Mouse (Mus musculus): Measurements from ENCODE around the gene Spty2d1. TPM values are rescaled to one million over a fixed set of nuclear protein-coding genes. Genes with fewer than 3 reads are reported as not detected.

Spty2d1 gene
- polyA plus RNA-seq, 1 experiment from 2014 or later: 13.1 TPM

DNA sequence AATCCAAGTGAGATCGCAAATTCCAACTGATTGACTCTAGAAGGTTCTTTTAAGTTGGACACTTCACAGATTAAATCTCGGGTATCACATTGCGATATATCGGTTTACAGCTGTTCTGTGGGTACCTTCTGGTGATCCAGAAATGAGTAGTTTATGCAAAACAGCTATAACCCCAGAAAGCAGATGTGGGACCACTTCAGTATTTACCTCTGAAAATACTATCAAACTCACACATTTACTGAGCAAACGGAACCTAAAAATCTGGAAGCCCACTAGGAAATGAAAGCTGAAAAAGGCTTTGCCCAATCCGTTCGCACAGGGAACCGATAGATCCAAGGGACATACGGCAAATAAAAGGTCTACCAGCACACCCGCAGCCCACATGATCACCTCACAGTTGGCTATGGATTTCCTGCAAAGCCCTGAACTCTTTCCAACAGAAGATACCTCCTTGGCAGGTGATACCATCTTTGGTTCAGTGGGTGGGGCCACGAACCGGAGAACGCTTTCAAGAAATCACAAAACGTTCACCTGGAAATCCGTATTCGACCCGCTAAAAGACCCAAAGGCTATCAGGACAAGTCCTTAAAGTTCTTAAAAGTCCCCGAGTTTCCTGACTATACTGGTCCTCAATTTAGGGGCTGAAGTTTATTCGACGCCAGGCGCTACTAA, 966 bp downstream of the Spty2d1 start:
- H3K9ac ChIP-seq (replicated peaks; ENCODE audit: low read depth): peak overlapping the region; percentile 74
- TF ChIP-seq CTCF (IDR thresholded peaks at IDR 0.05): no peak
- TF ChIP-seq EP300 (IDR thresholded peaks at IDR 0.05): no peak
- no peaks in the 10 kb centered on the region for H3K9me3 ChIP-seq (ENCODE audit: low read length)
- H3K27me3 ChIP-seq (replicated peaks; ENCODE audit: insufficient read depth, low read length): no peaks in the 10 kb centered on the region
- peak overlapping the region; percentile 97 for H3K27ac ChIP-seq (ENCODE audit: low read length)
- peak overlapping the region; percentile 79 for H3K4me3 ChIP-seq (ENCODE audit: low read depth, low read length)
- peaks cover 11% of the 10 kb centered on the region; the same call in 1 of the 2 replicates for H3K4me1 ChIP-seq (ENCODE audit: insufficient read depth, low read depth, low read length)
- H3K36me3 ChIP-seq (ENCODE audit: insufficient read depth, low read length): no peaks in the 10 kb centered on the region
- ATAC-seq (no peak), DNase-seq (ENCODE audit: low spot score) (no peak)
- WGBS: 9% methylated on average over 21 of the region's 21 CpGs
- peak overlapping the region; percentile 75 for H3K4me2 ChIP-seq (replicated peaks; ENCODE audit: low read depth, low read length)

DNA sequence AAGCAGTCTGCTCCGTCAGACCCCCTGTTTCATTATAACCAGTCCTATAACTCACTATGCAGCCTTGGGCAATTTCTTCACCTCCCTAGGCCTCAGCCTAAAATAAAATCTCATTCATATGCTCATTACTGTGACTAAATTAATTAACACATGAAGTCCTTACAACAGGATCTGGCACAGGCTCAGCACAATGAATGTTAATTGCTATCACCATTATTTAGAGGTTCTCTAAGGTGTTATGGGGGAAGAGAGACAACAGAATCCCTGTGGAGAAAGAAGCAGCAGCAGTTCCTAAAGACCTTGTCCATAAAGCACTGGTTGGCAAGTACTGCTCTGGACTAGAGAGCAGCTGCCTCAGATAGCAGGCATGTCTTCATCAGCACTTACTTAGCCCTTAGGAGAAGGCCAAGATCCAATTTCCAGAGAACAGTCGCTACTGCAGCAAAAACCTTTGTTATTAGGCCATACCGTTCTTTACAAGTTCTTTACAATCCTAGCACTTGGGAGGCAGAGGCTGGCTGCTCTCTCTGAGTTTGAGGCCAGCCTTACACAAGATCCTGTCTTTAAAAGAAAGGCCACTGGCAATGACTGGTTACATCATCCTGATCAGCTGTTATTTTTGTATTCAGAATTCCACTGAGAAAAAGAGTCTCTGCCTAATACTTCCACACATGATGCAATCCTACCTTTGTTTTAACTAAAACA, 4.6 kb downstream of the Spty2d1 start:
- H3K4me1 ChIP-seq (ENCODE audit: insufficient read depth, low read depth, low read length): peaks cover 6% of the 10 kb centered on the region; the same call in 1 of the 2 replicates
- WGBS: 49% methylated on average over 3 of the region's 3 CpGs
- no peak overlapping the region for H3K9ac ChIP-seq (replicated peaks; ENCODE audit: low read depth)
- no peak overlapping the region for H3K4me2 ChIP-seq (replicated peaks; ENCODE audit: low read depth, low read length)
- ATAC-seq (peak; percentile 1), DNase-seq (ENCODE audit: low spot score) (peak; percentile 84)
- no peaks in the 10 kb centered on the region for H3K9me3 ChIP-seq (ENCODE audit: low read length)
- no peak overlapping the region for H3K27ac ChIP-seq (ENCODE audit: low read length)
- TF ChIP-seq EP300 (IDR thresholded peaks at IDR 0.05) (peak; percentile 56), CTCF (IDR thresholded peaks at IDR 0.05) (no peak)
- H3K4me3 ChIP-seq (ENCODE audit: low read depth, low read length): no peak overlapping the region
- H3K36me3 ChIP-seq (ENCODE audit: insufficient read depth, low read length): peaks cover 5% of the 10 kb centered on the region; the same call in 1 of the 2 replicates
- H3K27me3 ChIP-seq (replicated peaks; ENCODE audit: insufficient read depth, low read length): no peaks in the 10 kb centered on the region

DNA sequence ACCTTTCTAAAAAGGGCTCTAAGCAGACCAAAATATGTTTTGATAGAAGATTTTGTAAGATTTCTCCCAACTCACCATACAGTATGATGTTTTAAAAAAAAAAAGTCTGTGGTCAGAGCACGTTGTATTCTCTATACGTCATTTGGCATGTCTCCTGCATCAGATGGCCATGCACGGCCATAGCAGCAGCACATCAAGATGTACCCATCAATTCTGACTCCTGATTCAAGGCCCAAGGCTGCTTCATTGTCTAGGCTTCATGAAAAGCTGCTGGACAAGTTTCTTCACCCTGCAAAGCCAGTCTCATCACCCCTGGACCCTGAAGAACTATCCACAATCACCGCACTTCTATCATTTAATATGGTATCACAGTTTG, 6.3 kb downstream of the Spty2d1 start:
- Histone ChIP-seq H3K9me3 (ENCODE audit: low read length) (no peaks in the 10 kb centered on the region), H3K27ac (ENCODE audit: low read length) (no peak overlapping the region), H3K4me3 (ENCODE audit: low read depth, low read length) (no peak overlapping the region), H3K4me2 (replicated peaks; ENCODE audit: low read depth, low read length) (no peak overlapping the region), H3K36me3 (ENCODE audit: insufficient read depth, low read length) (peaks cover 21% of the 10 kb centered on the region; the same call in 1 of the 2 replicates), H3K27me3 (replicated peaks; ENCODE audit: insufficient read depth, low read length) (no peaks in the 10 kb centered on the region), H3K4me1 (ENCODE audit: insufficient read depth, low read depth, low read length) (peaks cover 6% of the 10 kb centered on the region; the same call in 1 of the 2 replicates), H3K9ac (replicated peaks; ENCODE audit: low read depth) (no peak overlapping the region)
- ATAC-seq (no peak), DNase-seq (ENCODE audit: low spot score) (no peak)
- no peak for TF ChIP-seq CTCF (IDR thresholded peaks at IDR 0.05)
- TF ChIP-seq EP300 (IDR thresholded peaks at IDR 0.05): no peak
- WGBS: 71% methylated on average over 4 of the region's 4 CpGs

DNA sequence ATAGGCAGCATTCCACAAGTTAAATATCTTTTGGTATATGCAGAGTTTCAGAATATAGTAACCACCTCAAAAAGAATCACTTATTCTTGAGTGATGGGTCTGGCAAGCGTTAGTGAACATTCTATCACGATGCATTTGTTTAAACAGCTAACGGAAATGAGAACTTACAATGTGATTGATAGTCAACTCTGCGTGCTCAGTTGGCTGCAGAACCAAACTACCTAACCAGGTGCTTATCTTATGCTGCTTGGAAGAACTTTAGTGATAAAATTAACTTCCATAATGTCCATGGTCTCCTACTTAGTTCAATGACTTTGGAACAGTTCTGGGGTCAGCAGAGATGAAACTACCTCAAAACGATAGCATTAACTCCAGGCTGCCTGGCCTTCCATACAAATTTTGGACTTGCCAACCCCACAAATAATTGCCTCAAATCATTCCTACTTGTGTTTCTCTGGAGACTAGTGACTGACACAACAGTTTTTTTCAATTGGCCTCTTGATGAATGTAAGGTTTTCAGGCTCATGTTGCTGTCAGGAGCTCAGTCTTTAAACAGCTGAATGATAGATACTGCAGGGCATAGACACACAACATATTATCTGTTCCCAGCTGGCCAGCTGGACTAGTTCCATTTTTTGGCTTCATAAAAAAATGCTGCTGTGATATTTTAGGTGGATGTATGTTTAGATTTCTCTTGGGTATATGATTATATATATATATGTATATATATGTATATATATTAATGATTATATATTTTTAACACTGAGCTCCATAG, 6.9 kb downstream of the Spty2d1 start:
- no peak for TF ChIP-seq CTCF (IDR thresholded peaks at IDR 0.05)
- TF ChIP-seq EP300 (IDR thresholded peaks at IDR 0.05): no peak
- Histone ChIP-seq H3K4me3 (ENCODE audit: low read depth, low read length) (no peak overlapping the region), H3K4me1 (ENCODE audit: insufficient read depth, low read depth, low read length) (peaks cover 6% of the 10 kb centered on the region; the same call in 1 of the 2 replicates), H3K36me3 (ENCODE audit: insufficient read depth, low read length) (peaks cover 24% of the 10 kb centered on the region; the same call in 1 of the 2 replicates), H3K9ac (replicated peaks; ENCODE audit: low read depth) (no peak overlapping the region), H3K4me2 (replicated peaks; ENCODE audit: low read depth, low read length) (no peak overlapping the region), H3K9me3 (ENCODE audit: low read length) (no peaks in the 10 kb centered on the region), H3K27ac (ENCODE audit: low read length) (no peak overlapping the region), H3K27me3 (replicated peaks; ENCODE audit: insufficient read depth, low read length) (no peaks in the 10 kb centered on the region)
- ATAC-seq (no peak), DNase-seq (ENCODE audit: low spot score) (no peak)
- 24% methylated on average over 5 of the region's 5 CpGs for WGBS

DNA sequence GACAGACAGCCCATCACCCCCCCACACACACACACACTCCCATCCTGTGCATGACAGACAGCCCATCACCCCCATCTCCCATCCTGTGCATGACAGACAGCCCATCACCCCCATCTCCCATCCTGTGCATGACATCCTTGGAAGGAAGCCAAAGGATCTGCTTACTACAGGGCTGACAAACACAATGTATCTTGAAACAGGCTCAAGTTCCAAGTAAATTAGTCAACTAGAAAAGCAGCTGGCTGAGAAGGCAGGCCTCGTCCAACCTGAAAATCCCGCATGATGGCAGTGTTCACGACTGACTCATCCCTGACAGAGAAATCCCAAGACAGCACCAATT, 7.6 kb downstream of the Spty2d1 start:
- H3K4me3 ChIP-seq (ENCODE audit: low read depth, low read length): no peak overlapping the region
- DNase-seq (ENCODE audit: low spot score): peak; percentile 72
- H3K27me3 ChIP-seq (replicated peaks; ENCODE audit: insufficient read depth, low read length): no peaks in the 10 kb centered on the region
- peaks cover 24% of the 10 kb centered on the region; the same call in 1 of the 2 replicates for H3K36me3 ChIP-seq (ENCODE audit: insufficient read depth, low read length)
- no peak overlapping the region for H3K27ac ChIP-seq (ENCODE audit: low read length)
- H3K9ac ChIP-seq (replicated peaks; ENCODE audit: low read depth): no peak overlapping the region
- no peaks in the 10 kb centered on the region for H3K9me3 ChIP-seq (ENCODE audit: low read length)
- ATAC-seq: peak; percentile 95
- peak; percentile 53 for TF ChIP-seq EP300 (IDR thresholded peaks at IDR 0.05)
- TF ChIP-seq CTCF (IDR thresholded peaks at IDR 0.05): peak; percentile 13; the same call in 1 of the 2 replicates
- H3K4me1 ChIP-seq (ENCODE audit: insufficient read depth, low read depth, low read length): peaks cover 6% of the 10 kb centered on the region; the same call in 1 of the 2 replicates
- no peak overlapping the region for H3K4me2 ChIP-seq (replicated peaks; ENCODE audit: low read depth, low read length)
- WGBS: 32% methylated on average over 3 of the region's 3 CpGs

Data from lung, postnatal 0 days (tissue).